Mouse (Mus musculus) induced T-regulatory cell, adult 2 months (primary cell): ENCODE measurements around the gene Lias.
A peak's percentile ranks its signal among the peaks of the same experiment; 100 is the strongest.

Source experiments
- DNase-seq: peaks from one replicate; pipeline ENCODE4 v3.0.0-alpha.2; 2012; ENCODE audit warnings: low read depth

Lias gene

GRCm38 (mm10) chr5:65425251-65425650 is 34.0 kb downstream of the Lias start:
- DNase-seq: no peak

GRCm38 (mm10) chr5:65428321-65428720 is 37.0 kb downstream of the Lias start:
- DNase-seq: no peak

- DNase-seq: no peak
Measured at GRCm38 (mm10) chr5:65429441-65429840, 38.1 kb downstream of the Lias start.

GRCm38 (mm10) chr5:65434471-65435362 is 43.4 kb downstream of the Lias start:
- peak; percentile 43 for DNase-seq

- no peak for DNase-seq
Measured at GRCm38 (mm10) chr5:65435363-65435805, 44.1 kb downstream of the Lias start.

GRCm38 (mm10) chr5:65435806-65436561 is 44.7 kb downstream of the Lias start, which contains the start of gene Ugdh:
Gene Ugdh (minus strand): TSS chr5:65435949.
- peak; percentile 98 for DNase-seq

- DNase-seq: no peak
Measured at GRCm38 (mm10) chr5:65438041-65438440, 46.7 kb downstream of the Lias start.

- DNase-seq: no peak
Measured at GRCm38 (mm10) chr5:65444981-65445380, 53.7 kb downstream of the Lias start.

GRCm38 (mm10) chr5:65446756-65447155 is 55.5 kb downstream of the Lias start:
- DNase-seq: no peak

- DNase-seq: no peak
Measured at GRCm38 (mm10) chr5:65447826-65448225, 56.5 kb downstream of the Lias start.

GRCm38 (mm10) chr5:65448941-65449340 is 57.6 kb downstream of the Lias start:
- no peak for DNase-seq

GRCm38 (mm10) chr5:65454771-65455170 is 63.5 kb downstream of the Lias start:
- no peak for DNase-seq

- no peak for DNase-seq
Measured at GRCm38 (mm10) chr5:65457086-65457827, 66.0 kb downstream of the Lias start.

GRCm38 (mm10) chr5:65457846-65458245 is 66.5 kb downstream of the Lias start:
- DNase-seq: no peak

- no peak for DNase-seq
Measured at GRCm38 (mm10) chr5:65459454-65459853, 68.2 kb downstream of the Lias start.
